Mouse (Mus musculus): ENCODE measurements around the gene 2410002F23Rik. TPM values are rescaled to one million over a fixed set of nuclear protein-coding genes. Genes with fewer than 3 reads are reported as not detected.
A peak's percentile ranks its signal among the peaks of the same experiment; 100 is the strongest.

The 2410002F23Rik gene
- polyA plus RNA-seq, 1 experiment from 2014 or later, result 99.8 TPM

GRCm38 (mm10) chr7:44262791-44263643 lies 16.5 kb downstream of the 2410002F23Rik start:
- Histone ChIP-seq H3K9ac (no peak overlapping the region), H3K36me3 (no peaks in the 10 kb centered on the region), H3K27me3 (replicated peaks) (peaks cover 62% of the 10 kb centered on the region), H3K9me3 (replicated peaks) (no peaks in the 10 kb centered on the region), H3K4me2 (peak overlapping the region; percentile 47), H3K27ac (ENCODE audit: poor library complexity, severe bottlenecking) (no peak overlapping the region), H3K4me3 (no peak overlapping the region), H3K4me1 (replicated peaks) (0 out of 2 replicates have a peak, but pooled peaks cover 3% of the 10 kb centered on the region)
- WGBS, result 4% methylated on average over 34 of the region's 34 CpGs
- 0 out of 2 replicates have a peak, but pooled peaks have one; percentile 4 for ATAC-seq (ENCODE audit: insufficient number of reproducible peaks, low FRiP score)

- no peak overlapping the region for H3K4me2 ChIP-seq
- no peak overlapping the region for H3K9ac ChIP-seq
- no peak overlapping the region for H3K27ac ChIP-seq (ENCODE audit: poor library complexity, severe bottlenecking)
- WGBS, result 78% methylated on average over 11 of the region's 11 CpGs
- H3K4me3 ChIP-seq, result no peak overlapping the region
- no peaks in the 10 kb centered on the region for H3K9me3 ChIP-seq (replicated peaks)
- peaks cover 72% of the 10 kb centered on the region for H3K27me3 ChIP-seq (replicated peaks)
- no peak for ATAC-seq (ENCODE audit: insufficient number of reproducible peaks, low FRiP score)
- no peaks in the 10 kb centered on the region for H3K36me3 ChIP-seq
- 0 out of 2 replicates have a peak, but pooled peaks cover under 1% of the 10 kb centered on the region for H3K4me1 ChIP-seq (replicated peaks)
Observed at GRCm38 (mm10) chr7:44268117-44268516, 21.6 kb downstream of the 2410002F23Rik start.

- Histone ChIP-seq H3K9me3 (replicated peaks) (no peaks in the 10 kb centered on the region), H3K36me3 (no peaks in the 10 kb centered on the region), H3K4me3 (no peak overlapping the region), H3K4me1 (replicated peaks) (no peaks in the 10 kb centered on the region), H3K27ac (ENCODE audit: poor library complexity, severe bottlenecking) (no peak overlapping the region), H3K27me3 (replicated peaks) (peaks cover 72% of the 10 kb centered on the region), H3K4me2 (no peak overlapping the region), H3K9ac (no peak overlapping the region)
- ATAC-seq (ENCODE audit: insufficient number of reproducible peaks, low FRiP score), result no peak
- 72% methylated on average over 2 of the region's 2 CpGs for WGBS
Observed at GRCm38 (mm10) chr7:44269397-44269796, 22.9 kb downstream of the 2410002F23Rik start.

- no peak for ATAC-seq (ENCODE audit: insufficient number of reproducible peaks, low FRiP score)
- Histone ChIP-seq H3K9ac (no peak overlapping the region), H3K27ac (ENCODE audit: poor library complexity, severe bottlenecking) (no peak overlapping the region), H3K36me3 (no peaks in the 10 kb centered on the region), H3K4me2 (no peak overlapping the region), H3K4me1 (replicated peaks) (no peaks in the 10 kb centered on the region), H3K9me3 (replicated peaks) (no peaks in the 10 kb centered on the region), H3K4me3 (no peak overlapping the region), H3K27me3 (replicated peaks) (peaks cover 76% of the 10 kb centered on the region)
- 64% methylated on average over 2 of the region's 2 CpGs for WGBS
Observed at GRCm38 (mm10) chr7:44271309-44271708, 24.8 kb downstream of the 2410002F23Rik start.

GRCm38 (mm10) chr7:44272546-44272945 lies 26.0 kb downstream of the 2410002F23Rik start:
- Histone ChIP-seq H3K4me3 (no peak overlapping the region), H3K9ac (no peak overlapping the region), H3K27me3 (replicated peaks) (peaks cover 68% of the 10 kb centered on the region), H3K36me3 (no peaks in the 10 kb centered on the region), H3K4me1 (replicated peaks) (no peaks in the 10 kb centered on the region), H3K9me3 (replicated peaks) (no peaks in the 10 kb centered on the region), H3K4me2 (no peak overlapping the region), H3K27ac (ENCODE audit: poor library complexity, severe bottlenecking) (no peak overlapping the region)
- 83% methylated on average over 7 of the region's 7 CpGs for WGBS
- ATAC-seq (ENCODE audit: insufficient number of reproducible peaks, low FRiP score), result no peak

- H3K9me3 ChIP-seq (replicated peaks), result no peaks in the 10 kb centered on the region
- no peak overlapping the region for H3K4me3 ChIP-seq
- ATAC-seq (ENCODE audit: insufficient number of reproducible peaks, low FRiP score), result no peak
- peaks cover 59% of the 10 kb centered on the region for H3K27me3 ChIP-seq (replicated peaks)
- H3K4me1 ChIP-seq (replicated peaks), result no peaks in the 10 kb centered on the region
- no peak overlapping the region for H3K9ac ChIP-seq
- no peak overlapping the region for H3K4me2 ChIP-seq
- H3K36me3 ChIP-seq, result no peaks in the 10 kb centered on the region
- WGBS, result 71% methylated on average over 7 of the region's 7 CpGs
- no peak overlapping the region for H3K27ac ChIP-seq (ENCODE audit: poor library complexity, severe bottlenecking)
Observed at GRCm38 (mm10) chr7:44273446-44273845, 26.9 kb downstream of the 2410002F23Rik start.

- H3K27me3 ChIP-seq (replicated peaks), result peaks cover 53% of the 10 kb centered on the region
- no peak for ATAC-seq (ENCODE audit: insufficient number of reproducible peaks, low FRiP score)
- H3K4me1 ChIP-seq (replicated peaks), result no peaks in the 10 kb centered on the region
- H3K9me3 ChIP-seq (replicated peaks), result no peaks in the 10 kb centered on the region
- H3K4me3 ChIP-seq, result no peak overlapping the region
- H3K36me3 ChIP-seq, result no peaks in the 10 kb centered on the region
- no peak overlapping the region for H3K27ac ChIP-seq (ENCODE audit: poor library complexity, severe bottlenecking)
- no peak overlapping the region for H3K9ac ChIP-seq
- H3K4me2 ChIP-seq, result no peak overlapping the region
- 21% methylated on average over 11 of the region's 11 CpGs for WGBS
Observed at GRCm38 (mm10) chr7:44274096-44274495, 27.6 kb downstream of the 2410002F23Rik start.

GRCm38 (mm10) chr7:44275546-44275945 lies 29.0 kb downstream of the 2410002F23Rik start:
- Histone ChIP-seq H3K4me2 (no peak overlapping the region), H3K36me3 (no peaks in the 10 kb centered on the region), H3K27me3 (replicated peaks) (peaks cover 45% of the 10 kb centered on the region), H3K9ac (no peak overlapping the region), H3K4me1 (replicated peaks) (no peaks in the 10 kb centered on the region), H3K4me3 (no peak overlapping the region), H3K9me3 (replicated peaks) (no peaks in the 10 kb centered on the region), H3K27ac (ENCODE audit: poor library complexity, severe bottlenecking) (no peak overlapping the region)
- no peak for ATAC-seq (ENCODE audit: insufficient number of reproducible peaks, low FRiP score)
- 61% methylated on average over 3 of the region's 3 CpGs for WGBS

GRCm38 (mm10) chr7:44276461-44277249 lies 30.1 kb downstream of the 2410002F23Rik start:
- ATAC-seq (ENCODE audit: insufficient number of reproducible peaks, low FRiP score), result no peak
- Histone ChIP-seq H3K4me1 (replicated peaks) (no peaks in the 10 kb centered on the region), H3K4me3 (no peak overlapping the region), H3K27me3 (replicated peaks) (peaks cover 45% of the 10 kb centered on the region), H3K36me3 (no peaks in the 10 kb centered on the region), H3K4me2 (no peak overlapping the region), H3K9me3 (replicated peaks) (no peaks in the 10 kb centered on the region), H3K9ac (no peak overlapping the region), H3K27ac (ENCODE audit: poor library complexity, severe bottlenecking) (no peak overlapping the region)
- 71% methylated on average over 9 of the region's 10 CpGs for WGBS

- no peak for ATAC-seq (ENCODE audit: insufficient number of reproducible peaks, low FRiP score)
- H3K27me3 ChIP-seq (replicated peaks), result peaks cover 39% of the 10 kb centered on the region
- no peaks in the 10 kb centered on the region for H3K9me3 ChIP-seq (replicated peaks)
- no peak overlapping the region for H3K9ac ChIP-seq
- 44% methylated on average over 2 of the region's 2 CpGs for WGBS
- no peaks in the 10 kb centered on the region for H3K4me1 ChIP-seq (replicated peaks)
- no peak overlapping the region for H3K4me2 ChIP-seq
- no peaks in the 10 kb centered on the region for H3K36me3 ChIP-seq
- no peak overlapping the region for H3K27ac ChIP-seq (ENCODE audit: poor library complexity, severe bottlenecking)
- no peak overlapping the region for H3K4me3 ChIP-seq
Observed at GRCm38 (mm10) chr7:44277250-44277622, 30.7 kb downstream of the 2410002F23Rik start.

GRCm38 (mm10) chr7:44280959-44281358 lies 34.4 kb downstream of the 2410002F23Rik start:
- no peak overlapping the region for H3K27ac ChIP-seq (ENCODE audit: poor library complexity, severe bottlenecking)
- no peak overlapping the region for H3K4me3 ChIP-seq
- no peaks in the 10 kb centered on the region for H3K9me3 ChIP-seq (replicated peaks)
- H3K4me2 ChIP-seq, result no peak overlapping the region
- H3K9ac ChIP-seq, result no peak overlapping the region
- H3K27me3 ChIP-seq (replicated peaks), result peaks cover 3% of the 10 kb centered on the region
- ATAC-seq (ENCODE audit: insufficient number of reproducible peaks, low FRiP score), result no peak
- H3K4me1 ChIP-seq (replicated peaks), result no peaks in the 10 kb centered on the region
- 62% methylated on average over 1 of the region's 1 CpGs for WGBS
- no peaks in the 10 kb centered on the region for H3K36me3 ChIP-seq
